Mouse (Mus musculus): ENCODE data around the gene Emilin1.

Gene Emilin1

DNA sequence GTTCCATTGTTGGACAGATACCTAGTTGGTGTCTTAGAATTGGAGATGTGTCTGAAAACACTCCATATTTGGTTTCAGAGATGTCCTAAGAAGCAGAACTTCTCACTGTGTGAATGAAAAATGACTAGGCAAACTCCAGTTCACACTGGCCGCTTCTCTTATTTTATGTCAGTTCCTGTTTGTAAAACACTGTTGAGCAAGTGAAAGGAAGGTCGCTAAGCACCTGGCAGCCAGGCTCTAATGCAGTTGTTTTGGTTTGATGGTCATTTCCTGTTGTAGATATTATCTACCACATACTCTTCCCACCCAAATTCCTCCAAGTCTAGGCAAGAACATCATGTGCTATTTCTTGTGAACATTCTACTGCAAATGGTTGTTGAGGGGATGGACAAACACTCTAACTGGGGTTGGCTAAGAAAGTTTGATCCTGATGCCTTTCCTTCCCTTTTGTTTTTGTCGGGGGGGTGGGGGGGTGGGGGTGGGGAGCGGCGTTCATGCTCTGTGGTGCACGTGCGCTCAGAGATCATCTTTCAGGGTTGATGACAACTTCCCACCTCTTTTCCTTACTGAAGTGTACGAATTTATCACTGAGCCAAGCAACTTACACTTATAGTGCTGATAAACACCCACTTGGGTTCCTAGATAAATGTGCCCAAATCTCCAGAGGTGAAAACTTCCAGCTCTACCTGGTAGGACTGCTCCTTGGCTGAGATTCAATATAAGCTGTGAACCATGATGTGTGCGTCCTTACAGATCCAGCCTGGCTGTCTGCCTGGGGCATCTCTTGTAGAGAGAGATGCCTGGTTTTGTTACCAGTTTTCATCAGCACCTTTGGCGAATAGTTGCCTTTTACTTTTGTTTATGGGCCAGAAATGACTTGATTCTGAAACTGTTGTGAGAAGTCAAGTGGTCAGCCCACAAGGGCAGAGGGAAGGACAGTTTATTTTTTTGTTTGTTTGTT lies 48.6 kb downstream of the Emilin1 start:
- DNase-seq = no peak

DNA sequence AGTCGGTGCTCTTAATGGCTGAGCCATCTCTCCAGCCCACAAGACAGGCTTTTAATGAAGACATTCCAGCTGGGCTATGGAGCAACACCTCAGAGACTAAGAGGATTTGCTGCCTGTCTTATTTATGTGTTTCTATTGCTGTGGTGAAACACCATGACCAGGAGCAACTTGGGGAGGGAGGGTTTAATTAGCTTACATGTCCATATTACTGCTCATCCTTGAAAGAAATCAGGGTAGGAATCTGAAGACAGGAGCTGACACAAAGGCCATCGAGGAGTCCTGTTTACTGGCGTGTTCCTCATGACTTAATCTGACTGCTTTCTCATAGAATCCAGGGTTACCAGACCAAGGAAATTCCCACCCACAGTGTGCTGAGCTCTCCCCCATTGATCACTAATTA lies 50.7 kb downstream of the Emilin1 start:
- no peak for DNase-seq

DNA sequence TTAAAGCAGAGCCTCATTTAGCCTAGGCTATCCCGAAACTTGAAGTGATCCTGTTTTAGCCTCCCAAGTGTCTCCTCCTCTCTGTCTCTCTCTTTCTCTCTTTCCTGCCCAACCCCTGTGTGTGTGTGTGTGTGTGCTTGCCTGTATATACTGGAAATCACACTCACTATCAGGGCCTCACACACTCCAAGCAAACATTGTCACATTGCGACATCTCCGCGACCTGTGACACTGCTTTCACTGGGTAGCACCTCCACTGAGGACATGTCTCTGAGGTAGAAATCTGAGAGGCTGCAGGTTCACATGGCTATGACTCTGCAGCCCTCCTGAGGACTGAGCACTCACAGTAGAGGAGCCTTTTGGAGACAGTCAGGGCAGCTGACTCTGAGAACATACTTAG lies 53.0 kb downstream of the Emilin1 start:
- no peak for DNase-seq

DNA sequence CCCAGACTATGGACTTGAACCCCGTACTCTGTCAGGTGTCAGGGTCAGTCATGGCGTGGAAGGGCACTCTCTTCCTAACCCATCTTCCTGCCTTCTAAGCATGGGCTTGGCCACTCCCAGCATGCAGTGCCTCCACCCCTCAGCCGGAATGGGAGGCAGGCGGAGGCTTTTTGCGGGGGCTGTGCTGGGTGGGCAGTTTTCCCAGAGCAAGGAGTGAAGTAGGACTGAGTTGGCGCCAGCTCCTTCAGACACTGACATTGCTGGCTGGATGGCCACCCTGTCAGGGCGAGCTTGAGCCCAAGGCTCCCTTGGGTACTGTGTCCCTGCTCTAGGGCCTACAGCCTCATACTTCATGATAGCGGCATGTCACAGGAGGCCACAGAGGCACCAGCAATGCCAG lies 55.2 kb downstream of the Emilin1 start, which contains the start of gene Tcf23:
TSS of gene Tcf23 (plus strand) at position 247 of the 400 bp plus-strand sequence.
- DNase-seq = no peak

DNA sequence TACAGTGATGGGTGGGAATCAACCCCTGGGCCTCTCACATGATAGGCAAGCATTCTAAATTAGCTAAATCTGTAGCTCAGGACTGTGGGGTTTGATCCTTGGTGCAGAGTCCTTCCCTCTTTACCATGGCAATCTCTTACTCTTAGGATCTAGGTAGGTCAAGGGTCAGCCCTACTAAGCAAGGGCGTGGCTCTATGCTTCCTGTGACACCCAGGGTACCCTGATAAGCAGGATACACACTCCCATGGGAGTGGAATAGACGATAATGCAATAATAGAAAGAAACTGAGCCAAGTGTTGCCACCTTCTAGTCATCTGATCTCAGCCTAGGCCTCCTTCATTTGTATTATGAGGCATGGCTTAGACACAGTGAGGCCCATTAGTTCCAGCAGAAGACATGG lies 56.2 kb downstream of the Emilin1 start:
- no peak for DNase-seq
